Comparison of ENCODE assay signal across 35 mouse cellular contexts in genomic region chr6:90643057-90643456, GRCm38 (mm10).
"Had no signal": no experiment of that assay in that cellular context is flagged by ENCODE, and none has a peak within 500 bp of the region (broad histone marks: within the 10 kb centered on the region; RNA-seq: fewer than 3 reads in every experiment).

No protein-coding gene starts in this region.

- H3K9ac ChIP-seq: heart, embryonic 12.5 days; heart, embryonic 13.5 days; heart, embryonic 15.5 days; hindbrain, embryonic 12.5 days; hindbrain, embryonic 13.5 days; hindbrain, embryonic 14.5 days; hindbrain, embryonic 15.5 days; intestine, embryonic 15.5 days; kidney, embryonic 15.5 days had no signal

- DNase-seq: heart, postnatal 10 days; heart, postnatal 14 days; heart, postnatal 36 days; heart, postnatal 4 days; kidney, adult 11 months; kidney, adult 18-20 months; kidney, adult 2 months; kidney, adult 8-10 months; kidney, adult 9 months; kidney, postnatal 10 days; kidney, postnatal 14 days; kidney, postnatal 25 days; kidney, postnatal 36 days; kidney, postnatal 4 days; layer of hippocampus, adult 9-11 months; layer of hippocampus, postnatal 36 days had no signal

- H3K27me3 ChIP-seq: heart, embryonic 12.5 days; heart, embryonic 13.5 days; heart, embryonic 15.5 days; hindbrain, embryonic 12.5 days; hindbrain, embryonic 13.5 days; hindbrain, embryonic 15.5 days; intestine, embryonic 15.5 days; kidney, embryonic 15.5 days had no signal

- H3K36me3 ChIP-seq: hindbrain, embryonic 10.5 days; hindbrain, embryonic 12.5 days; hindbrain, embryonic 15.5 days; intestine, embryonic 15.5 days; kidney, embryonic 15.5 days had no signal

- H3K9me3 ChIP-seq: heart, embryonic 10.5 days; heart, embryonic 13.5 days; heart, embryonic 15.5 days; hindbrain, embryonic 10.5 days; hindbrain, embryonic 13.5 days; hindbrain, embryonic 15.5 days; intestine, embryonic 15.5 days; kidney, embryonic 15.5 days had no signal

- ATAC-seq: hindbrain, embryonic 16.5 days; hindbrain, postnatal 0 days; inflammation-experienced regulatory T-cells, adult 6 months; intestine, embryonic 15.5 days; intestine, embryonic 16.5 days; intestine, postnatal 0 days had no signal

- H3K4me1 ChIP-seq: heart, embryonic 15.5 days; intestine, embryonic 15.5 days had no signal

- H3K27ac ChIP-seq: heart, embryonic 10.5 days; heart, embryonic 13.5 days; heart, embryonic 15.5 days; hindbrain, embryonic 10.5 days; hindbrain, embryonic 12.5 days; hindbrain, embryonic 13.5 days; hindbrain, embryonic 14.5 days; hindbrain, embryonic 15.5 days; hindbrain, postnatal 0 days; intestine, embryonic 15.5 days; kidney, embryonic 15.5 days; kidney, postnatal 0 days; layer of hippocampus, adult 2 months had no signal

- H3K4me3 ChIP-seq: heart, embryonic 10.5 days; heart, embryonic 12.5 days; heart, embryonic 13.5 days; heart, embryonic 15.5 days; hindbrain, embryonic 10.5 days; hindbrain, embryonic 12.5 days; hindbrain, embryonic 13.5 days; hindbrain, embryonic 15.5 days; intestine, embryonic 15.5 days; kidney, embryonic 15.5 days; layer of hippocampus, adult 2 months had no signal

- H3K4me2 ChIP-seq: heart, embryonic 11.5 days; heart, embryonic 12.5 days; heart, embryonic 13.5 days; heart, embryonic 15.5 days; hindbrain, embryonic 12.5 days; hindbrain, embryonic 13.5 days; hindbrain, embryonic 14.5 days; hindbrain, embryonic 15.5 days; intestine, embryonic 15.5 days; kidney, embryonic 15.5 days had no signal
